Mouse (Mus musculus): ENCODE measurements around the gene Edrf1. TPM values are rescaled to one million over a fixed set of nuclear protein-coding genes. Genes with fewer than 3 reads are reported as not detected.

Edrf1 gene
- polyA plus RNA-seq, 1 experiment: 28.3 TPM

DNA sequence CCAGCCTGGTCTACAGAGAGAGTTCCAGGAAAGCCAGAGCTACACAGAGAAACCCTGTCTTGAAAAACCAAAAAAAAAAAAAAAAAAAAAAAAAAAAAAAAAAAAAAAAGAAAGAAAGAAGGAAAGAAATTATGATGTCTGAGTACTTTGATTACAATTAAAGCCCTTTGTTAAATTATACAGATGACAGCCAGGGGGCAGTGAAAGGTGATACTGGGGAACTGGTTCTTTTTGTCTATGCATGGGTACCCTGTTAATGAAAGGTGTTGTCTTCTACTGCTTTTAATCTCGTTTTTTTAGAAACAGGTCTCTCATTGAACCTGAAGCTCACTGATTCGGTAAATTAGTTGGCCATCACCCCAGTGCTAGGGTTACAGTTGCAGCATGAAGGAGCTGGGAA lies 70.0 kb downstream of the Edrf1 start:
- peak; percentile 11; the same call in 1 of the 2 replicates for TF ChIP-seq CTCF (IDR thresholded peaks at IDR 0.05; ENCODE audit: borderline replicate concordance, insufficient read depth, low read depth, low read length)
- no peak for TF ChIP-seq POLR2A (IDR thresholded peaks at IDR 0.05; ENCODE audit: borderline replicate concordance, insufficient read depth, low read length)
- H3K4me1 ChIP-seq (ENCODE audit: control insufficient read depth, insufficient read depth, low read length): no peaks in the 10 kb centered on the region; the same call in 1 of the 2 replicates
- no peak overlapping the region for H3K4me3 ChIP-seq (replicated peaks; ENCODE audit: insufficient read depth, low read depth, low read length)
- WGBS: 62% methylated on average over 2 of the region's 2 CpGs
- no peaks in the 10 kb centered on the region for H3K27me3 ChIP-seq (ENCODE audit: control insufficient read depth, insufficient read depth, low read length)
- H3K27ac ChIP-seq (ENCODE audit: insufficient read depth, low read length): no peak overlapping the region
- DNase-seq: peak in 1 of 2 experiments; percentile 31

DNA sequence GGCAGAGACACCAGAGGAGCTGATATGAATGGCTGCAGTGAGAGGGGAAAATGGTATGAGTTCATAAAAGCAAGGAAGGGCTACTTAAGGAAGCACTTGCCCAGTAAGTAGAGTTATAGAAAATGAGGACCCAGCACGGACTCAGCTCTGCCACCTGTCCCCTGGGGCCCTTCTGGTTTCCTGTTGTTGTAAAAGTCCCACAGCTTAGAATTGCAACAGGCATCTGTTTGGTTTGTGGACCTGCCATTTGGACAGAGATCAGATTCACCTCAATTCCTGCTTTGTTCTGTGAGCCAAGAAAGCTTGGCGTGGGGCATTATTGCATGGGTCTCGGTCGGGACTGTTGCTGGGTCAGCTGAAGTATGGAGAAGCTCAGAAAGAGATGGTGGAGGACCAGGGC lies 78.0 kb downstream of the Edrf1 start:
- DNase-seq: no peak
- WGBS: 19% methylated on average over 4 of the region's 4 CpGs
- H3K27ac ChIP-seq (ENCODE audit: insufficient read depth, low read length): no peak overlapping the region
- H3K4me3 ChIP-seq (replicated peaks; ENCODE audit: insufficient read depth, low read depth, low read length): no peak overlapping the region
- TF ChIP-seq POLR2A (IDR thresholded peaks at IDR 0.05; ENCODE audit: borderline replicate concordance, insufficient read depth, low read length) (no peak), CTCF (IDR thresholded peaks at IDR 0.05; ENCODE audit: borderline replicate concordance, insufficient read depth, low read depth, low read length) (no peak)
- H3K27me3 ChIP-seq (ENCODE audit: control insufficient read depth, insufficient read depth, low read length): no peaks in the 10 kb centered on the region
- no peaks in the 10 kb centered on the region for H3K4me1 ChIP-seq (ENCODE audit: control insufficient read depth, insufficient read depth, low read length)

GRCm38 (mm10) chr7:133718580-133718979 lies 81.2 kb downstream of the Edrf1 start:
- Histone ChIP-seq H3K4me1 (ENCODE audit: control insufficient read depth, insufficient read depth, low read length) (no peaks in the 10 kb centered on the region), H3K27ac (ENCODE audit: insufficient read depth, low read length) (no peak overlapping the region), H3K27me3 (ENCODE audit: control insufficient read depth, insufficient read depth, low read length) (no peaks in the 10 kb centered on the region), H3K4me3 (replicated peaks; ENCODE audit: insufficient read depth, low read depth, low read length) (no peak overlapping the region)
- 98% methylated on average over 1 of the region's 1 CpGs for WGBS
- no peak for DNase-seq
- TF ChIP-seq POLR2A (IDR thresholded peaks at IDR 0.05; ENCODE audit: borderline replicate concordance, insufficient read depth, low read length) (no peak), CTCF (IDR thresholded peaks at IDR 0.05; ENCODE audit: borderline replicate concordance, insufficient read depth, low read depth, low read length) (no peak)

DNA sequence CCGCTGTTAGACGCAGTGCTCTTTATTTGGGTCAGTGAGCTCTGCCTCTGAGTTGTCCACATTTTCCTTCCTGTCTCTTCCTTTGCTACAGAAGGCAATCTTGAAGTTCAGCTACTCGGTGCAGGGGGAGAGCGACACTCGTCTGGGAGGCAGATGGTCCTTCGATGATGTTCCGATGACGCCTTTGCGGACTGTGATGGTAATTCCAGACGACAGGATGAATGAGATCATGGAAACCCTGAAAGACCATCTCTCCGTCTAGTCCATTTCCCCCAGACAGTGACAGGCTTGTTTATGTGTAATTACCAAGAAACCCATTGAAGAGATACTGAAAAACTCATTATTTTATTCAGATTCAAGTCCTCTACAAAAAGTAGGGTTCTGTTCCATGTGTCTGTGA lies 83.3 kb downstream of the Edrf1 start:
- 38% methylated on average over 11 of the region's 11 CpGs for WGBS
- no peaks in the 10 kb centered on the region for H3K27me3 ChIP-seq (ENCODE audit: control insufficient read depth, insufficient read depth, low read length)
- no peak overlapping the region for H3K27ac ChIP-seq (ENCODE audit: insufficient read depth, low read length)
- DNase-seq: no peak
- no peaks in the 10 kb centered on the region for H3K4me1 ChIP-seq (ENCODE audit: control insufficient read depth, insufficient read depth, low read length)
- H3K4me3 ChIP-seq (replicated peaks; ENCODE audit: insufficient read depth, low read depth, low read length): no peak overlapping the region
- TF ChIP-seq POLR2A (IDR thresholded peaks at IDR 0.05; ENCODE audit: borderline replicate concordance, insufficient read depth, low read length): no peak
- TF ChIP-seq CTCF (IDR thresholded peaks at IDR 0.05; ENCODE audit: borderline replicate concordance, insufficient read depth, low read depth, low read length): no peak

Other genes starting within 250 kb of the Edrf1 start
- 0.35 and 0.41 TPM in 2 replicates for gene Tex36, start 35.4 kb upstream of the Edrf1 start, polyA plus RNA-seq (2012; rRNA removed)
- gene Mmp21, start 42.5 kb downstream of the Edrf1 start, polyA plus RNA-seq (2012; rRNA removed): 0.05 TPM in 1 of 2 replicates, not detected in the other
- gene Bccip, start 71.8 kb downstream of the Edrf1 start, polyA plus RNA-seq (2012; rRNA removed): 104 and 111 TPM in 2 replicates
- gene Uros, start 72.5 kb downstream of the Edrf1 start, polyA plus RNA-seq (2012; rRNA removed): 34.7 and 35.1 TPM in 2 replicates
- 1.5 and 1.6 TPM in 2 replicates for gene Fank1, start 139.3 kb downstream of the Edrf1 start, polyA plus RNA-seq (2012; rRNA removed)
- 25.3 and 29.6 TPM in 2 replicates for gene Dhx32, start 145.2 kb downstream of the Edrf1 start, polyA plus RNA-seq (2012; rRNA removed)